Mouse (Mus musculus) mature B cell (primary cell): Measurements from ENCODE around the gene Rnf224.

Experiments used
- in situ Hi-C: fragments of 300-500 bp; cut with MboI; formaldehyde crosslinking; loops from 2 replicates; pipeline ENCODE4 v1.14.3; 2019

Gene Rnf224

GRCm38 (mm10) chr2:25225811-25226379 lies 10.7 kb downstream of the Rnf224 start:
- in situ Hi-C loops, result no loop called here

DNA sequence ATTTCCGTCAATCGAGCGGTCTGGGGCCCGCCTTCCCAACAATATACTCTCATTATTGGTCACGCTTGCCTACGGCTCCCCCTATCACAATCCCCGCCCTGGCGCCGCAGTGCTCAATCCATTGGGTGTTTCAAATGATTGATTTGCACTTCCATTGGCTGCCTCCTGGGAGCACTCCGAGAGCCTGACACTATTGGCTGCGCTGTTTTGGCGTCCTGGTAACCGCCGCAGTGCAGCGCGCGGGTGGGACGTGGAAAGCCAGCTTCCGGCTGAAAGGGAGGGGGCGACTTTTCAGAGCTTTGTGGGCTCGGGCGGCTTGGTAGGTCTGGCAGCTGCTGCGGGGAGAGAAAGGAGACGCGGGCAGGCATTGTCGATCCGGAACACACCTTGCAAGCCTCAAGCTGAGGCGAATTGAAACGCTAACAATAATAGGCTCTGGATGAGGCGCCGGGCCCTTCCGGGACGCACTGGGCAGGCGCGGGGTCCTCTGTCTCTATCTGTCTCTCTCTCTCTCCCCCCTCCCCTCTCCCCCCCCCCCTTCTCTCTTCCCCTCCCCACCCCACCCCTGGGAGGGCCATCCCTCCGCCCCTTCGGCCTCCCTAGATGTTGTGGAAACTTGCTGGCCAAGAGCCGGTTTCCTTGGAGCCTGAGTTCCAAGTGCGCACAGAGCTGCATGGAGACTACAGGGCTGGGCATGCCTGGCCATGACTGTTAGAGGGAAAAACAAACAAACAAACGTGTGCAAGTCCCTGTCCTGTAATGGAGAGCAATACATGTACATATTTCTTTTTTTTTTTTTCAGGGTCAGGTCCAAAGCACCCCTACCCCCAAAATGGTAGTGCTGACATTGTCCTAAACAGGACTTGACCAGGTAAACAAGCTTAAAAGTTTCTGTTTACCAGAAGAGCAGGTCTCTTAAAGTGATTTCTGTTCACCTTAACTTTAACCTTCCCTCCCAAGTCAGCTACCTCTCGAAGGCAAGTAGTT lies 11.5 kb downstream of the Rnf224 start:
- in situ Hi-C loops, result no loop called here

DNA sequence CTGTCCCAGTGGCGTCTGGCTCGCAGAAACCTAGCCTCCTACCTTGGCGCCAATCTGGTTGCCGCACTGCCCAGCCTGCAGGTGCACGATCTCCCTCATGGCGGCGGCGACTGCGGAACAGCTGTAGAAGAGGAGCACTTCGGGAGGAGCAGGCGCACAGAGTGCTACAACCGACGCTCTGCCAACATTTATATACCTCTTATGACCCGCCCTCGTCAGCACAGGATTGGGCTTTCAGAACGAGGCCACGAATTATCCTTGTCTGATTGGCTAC lies 12.2 kb downstream of the Rnf224 start, which contains the start of gene Tubb4b:
Gene Tubb4b, minus strand, starts transcription at position 211 of the 274 bp plus-strand sequence.
- in situ Hi-C loops, result no loop called here

DNA sequence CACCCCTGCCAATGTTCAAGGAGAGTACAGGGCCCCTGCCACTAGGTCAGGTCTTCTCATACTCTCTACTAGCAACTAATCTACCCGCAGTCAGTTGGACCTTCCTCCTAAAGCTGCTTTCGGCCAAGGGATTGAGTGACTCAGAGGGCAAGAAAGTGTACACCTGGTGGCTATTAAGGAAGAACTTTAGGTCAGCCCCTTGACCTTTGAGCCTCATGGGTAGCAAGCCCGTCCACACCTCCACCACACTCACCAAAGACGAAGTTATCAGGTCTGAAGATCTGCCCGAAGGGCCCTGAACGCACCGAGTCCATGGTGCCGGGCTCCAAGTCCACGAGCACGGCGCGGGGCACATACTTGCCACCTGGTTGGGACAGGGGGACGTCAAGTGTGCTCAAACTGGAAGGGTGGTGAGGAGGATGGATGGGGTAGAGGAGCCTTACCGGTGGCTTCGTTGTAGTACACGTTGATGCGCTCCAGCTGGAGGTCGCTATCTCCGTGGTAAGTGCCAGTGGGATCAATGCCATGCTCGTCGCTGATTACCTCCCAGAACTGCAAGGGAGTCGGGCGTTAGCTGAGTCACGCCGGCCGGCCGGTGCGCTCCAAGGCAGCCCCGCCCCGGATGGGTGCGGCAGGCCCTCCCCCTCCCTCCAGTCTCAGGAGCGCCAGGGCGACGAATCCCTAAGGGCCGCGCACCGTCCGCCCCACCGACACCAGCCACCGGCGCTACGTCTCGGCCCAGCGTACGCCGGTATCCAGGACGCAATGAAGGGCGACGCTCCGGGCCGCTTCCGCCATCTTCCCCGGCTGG lies 12.7 kb downstream of the Rnf224 start:
- in situ Hi-C loops, result no loop called here

- in situ Hi-C loops, result no loop called here
These were observed 15.2 kb downstream of the Rnf224 start for GRCm38 (mm10) chr2:25221331-25221772.

GRCm38 (mm10) chr2:25218445-25218844 lies 18.1 kb downstream of the Rnf224 start, which contains the start of gene Fam166a:
Gene Fam166a (plus strand): TSS chr2:25218745.
- in situ Hi-C loops, result no loop called here

GRCm38 (mm10) chr2:25217666-25218065 lies 18.9 kb downstream of the Rnf224 start:
- in situ Hi-C loops, result no loop called here

DNA sequence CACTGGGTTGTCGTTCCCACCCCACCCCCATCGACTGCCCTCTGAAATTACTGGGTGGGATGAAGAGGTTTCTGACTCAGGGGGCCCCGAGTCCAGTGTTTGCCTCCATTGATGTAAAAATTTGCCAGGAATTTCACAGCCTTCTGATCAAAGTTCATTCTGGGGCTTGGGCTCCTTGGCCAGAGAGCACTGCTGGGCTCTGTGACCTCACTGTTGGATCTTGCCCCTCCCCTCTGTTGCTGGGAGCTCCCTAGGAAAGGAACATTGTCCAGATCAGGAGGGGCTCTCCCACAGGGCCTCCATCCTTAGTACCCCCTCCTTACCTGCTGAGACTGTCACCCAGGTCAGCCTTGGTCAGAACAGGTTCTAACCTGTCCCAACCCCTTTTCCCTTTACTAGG lies 22.1 kb downstream of the Rnf224 start, which contains the start of gene Stpg3:
Gene Stpg3, minus strand, starts transcription at position 194 of the 400 bp plus-strand sequence.
- in situ Hi-C loops, result no loop called here

GRCm38 (mm10) chr2:25213266-25213865 lies 23.2 kb downstream of the Rnf224 start:
- in situ Hi-C loops, result no loop called here

DNA sequence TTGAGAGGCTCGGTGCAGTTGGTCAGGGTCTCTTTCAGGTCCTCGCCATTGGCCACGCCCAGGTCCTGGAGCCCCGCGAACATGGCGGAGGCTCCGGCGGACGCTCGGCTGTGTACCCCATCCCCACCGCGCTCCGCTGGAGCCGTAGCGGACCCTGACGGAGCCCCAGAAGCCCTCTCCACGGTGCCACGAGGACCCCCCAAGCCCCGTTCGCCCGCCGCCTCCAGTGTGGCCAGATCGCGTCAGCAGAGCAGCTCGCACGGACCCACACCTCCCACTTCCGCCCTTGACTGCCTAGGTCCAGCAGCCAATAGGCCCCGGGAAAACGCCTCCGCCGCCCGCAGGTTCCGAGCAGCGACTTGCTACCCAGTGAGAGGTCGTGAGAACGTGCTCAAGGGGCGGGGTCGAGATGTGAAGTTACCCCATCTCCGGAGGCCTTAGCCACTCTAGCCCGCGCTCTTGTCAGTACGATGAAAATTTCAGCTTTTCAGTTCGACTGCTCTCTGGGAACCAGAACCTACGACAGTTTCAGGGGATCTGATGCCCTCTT lies 25.4 kb downstream of the Rnf224 start, which contains the start of gene Nelfb:
Gene Nelfb, minus strand, starts transcription at position 369 of the 550 bp plus-strand sequence.
- in situ Hi-C loops, result no loop called here

- in situ Hi-C loops, result no loop called here
These were observed 25.9 kb downstream of the Rnf224 start for GRCm38 (mm10) chr2:25210686-25211085.

- in situ Hi-C loops, result no loop called here
These were observed 29.0 kb downstream of the Rnf224 start for GRCm38 (mm10) chr2:25207593-25207992.

- in situ Hi-C loops, result no loop called here
These were observed 32.9 kb downstream of the Rnf224 start for GRCm38 (mm10) chr2:25203631-25204214.

DNA sequence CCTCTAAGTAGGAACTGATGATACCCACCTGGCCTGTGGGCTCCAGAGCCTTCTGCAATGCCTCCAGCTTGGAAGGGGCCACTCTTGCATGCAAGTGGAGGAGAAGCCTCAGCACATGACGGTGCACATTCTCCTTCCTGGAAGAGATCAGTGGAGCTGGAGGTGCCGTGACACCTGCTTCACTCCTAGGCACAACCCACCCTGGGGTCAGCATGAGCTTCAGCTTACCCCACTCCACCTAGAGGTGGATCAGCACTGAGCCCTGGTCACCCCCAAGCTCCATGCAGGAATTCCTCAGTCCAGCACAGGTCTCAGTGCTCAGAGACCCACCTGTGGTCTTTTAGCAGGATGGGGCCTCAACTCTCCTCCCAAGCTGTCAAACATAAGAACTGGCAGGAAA lies 36.0 kb downstream of the Rnf224 start:
- in situ Hi-C loops, result no loop called here

DNA sequence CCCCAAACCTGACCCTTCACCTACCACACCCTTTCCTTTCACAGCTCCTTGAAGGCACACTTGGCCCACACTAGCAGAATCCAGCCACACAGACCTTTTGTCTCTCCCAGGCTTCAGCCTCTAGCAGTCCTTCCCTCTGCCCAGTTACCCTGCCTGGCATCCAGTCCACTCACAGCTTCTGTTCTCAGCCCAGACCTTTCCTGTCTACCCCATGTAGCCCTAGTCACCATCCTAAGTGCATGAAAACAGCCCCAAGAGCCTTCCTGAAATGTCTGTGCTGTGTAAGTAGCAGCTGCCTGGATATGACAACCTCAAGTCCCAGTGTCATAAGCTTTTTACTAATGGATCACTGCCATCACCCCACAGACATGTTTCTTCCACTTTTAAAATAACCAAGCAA lies 38.6 kb downstream of the Rnf224 start:
- in situ Hi-C loops, result no loop called here

DNA sequence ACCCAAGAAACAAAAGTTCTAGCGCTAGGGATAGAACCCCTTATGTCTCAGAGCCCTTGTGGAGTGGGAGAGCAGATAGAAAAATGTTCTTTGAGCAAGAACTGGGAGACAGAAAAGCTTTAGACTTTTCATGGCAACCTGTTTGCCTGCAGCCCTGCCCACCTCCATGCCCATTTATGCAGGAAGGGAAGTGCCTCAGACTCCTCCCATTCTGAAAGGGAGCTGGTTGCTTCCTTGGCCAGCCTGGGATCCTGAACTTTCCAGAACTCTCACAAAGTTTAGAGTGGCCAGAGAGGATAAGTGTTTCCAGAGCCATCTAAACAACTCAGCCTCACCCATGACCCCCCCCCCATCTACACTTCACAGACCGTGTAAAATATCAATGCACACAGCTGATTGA lies 39.4 kb downstream of the Rnf224 start:
- in situ Hi-C loops, result no loop called here

DNA sequence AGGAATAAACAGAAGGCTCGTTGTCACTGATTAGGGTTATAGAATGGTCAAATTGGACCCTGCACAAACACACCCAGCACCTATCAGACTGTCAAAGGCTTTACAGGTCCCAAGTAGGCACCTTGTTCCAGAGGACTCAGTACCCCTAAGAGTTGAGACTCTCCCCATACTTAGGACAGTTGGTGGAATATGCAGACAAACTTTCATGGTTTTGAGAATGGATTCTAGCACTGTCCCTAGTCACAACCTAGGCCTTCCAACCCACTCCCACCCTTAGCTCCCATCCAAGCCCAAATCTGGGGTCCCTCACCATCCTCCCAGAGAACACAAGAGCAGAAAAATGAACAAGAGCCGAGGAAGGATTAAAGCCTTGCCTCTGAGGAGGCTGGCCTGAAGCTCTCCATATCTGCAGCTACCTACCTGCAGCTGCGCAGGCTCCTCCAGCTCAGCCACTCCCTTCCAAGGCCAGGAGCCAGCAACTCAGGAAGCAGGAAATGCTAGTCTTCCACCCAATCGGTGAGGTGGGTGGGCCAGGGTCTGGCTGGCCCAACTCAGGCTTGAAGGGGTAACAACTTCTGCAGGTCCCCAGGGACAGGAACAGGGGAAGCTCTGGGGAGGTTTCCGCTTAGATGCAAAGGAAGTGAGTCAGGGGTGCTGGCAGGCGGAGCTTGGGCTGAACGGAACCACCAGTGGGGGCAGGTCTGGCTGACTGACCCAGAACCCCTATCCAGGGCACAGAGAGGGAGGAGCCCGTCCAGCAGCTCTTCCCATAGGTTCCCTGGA lies 40.2 kb downstream of the Rnf224 start, which contains the start of gene Tor4a:
Gene Tor4a, minus strand, starts transcription at position 715 of the 783 bp plus-strand sequence.
- in situ Hi-C loops, result no loop called here

DNA sequence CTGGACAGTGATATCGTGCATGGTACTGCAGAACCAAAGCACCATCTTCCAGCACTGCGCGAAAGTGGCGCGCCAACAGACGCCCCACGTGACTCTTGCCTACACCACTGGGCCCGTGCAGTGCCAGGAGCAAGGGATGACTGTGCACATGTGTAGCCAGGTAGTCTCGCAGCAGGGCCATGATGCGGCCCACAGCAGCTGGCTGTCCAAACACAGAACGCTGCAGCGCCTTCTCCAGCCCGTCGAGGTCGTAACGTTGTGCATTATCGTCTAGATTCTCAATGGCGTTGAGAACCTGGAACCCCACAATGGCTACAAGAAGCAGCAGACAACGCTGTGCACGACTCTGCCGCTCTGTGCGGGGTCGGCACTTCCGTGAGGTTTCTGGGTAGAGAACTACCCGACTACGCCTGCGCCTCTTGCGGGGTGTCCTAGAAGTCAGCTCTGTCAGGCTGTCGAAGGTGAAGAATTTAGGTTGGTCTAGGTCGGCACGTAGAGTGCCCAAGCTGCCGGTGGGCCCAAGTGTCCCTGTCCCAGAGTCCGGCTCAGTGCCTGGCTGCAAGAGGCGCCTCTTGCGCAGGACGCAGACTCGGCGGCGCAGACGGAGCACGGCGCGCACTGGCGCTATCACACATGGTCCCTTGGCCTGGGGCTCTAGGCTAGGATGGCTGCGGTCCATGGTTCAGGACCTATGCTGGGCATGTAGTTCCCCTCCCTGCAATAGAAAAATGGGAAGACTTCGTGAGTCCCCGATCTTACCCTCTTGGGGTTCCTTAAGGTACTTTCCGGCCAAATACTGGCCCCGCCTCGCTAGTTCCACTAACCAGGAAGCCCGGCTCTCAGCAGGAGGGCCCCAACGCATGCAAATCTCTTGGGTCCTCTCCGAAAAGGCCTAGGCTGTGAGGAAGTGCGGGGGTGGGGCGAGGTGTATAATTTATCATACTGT lies 41.1 kb downstream of the Rnf224 start:
- in situ Hi-C loops, result no loop called here
